Mouse (Mus musculus) limb, embryonic 13.5 days (tissue): ENCODE data around the gene Sv2a. TPM values are rescaled to one million over a fixed set of nuclear protein-coding genes. Genes with fewer than 3 reads are reported as not detected.
"Not testable (repeated sequence)": the region's sequence is repeated elsewhere in the genome, so short reads cannot be mapped to it uniquely, and the experiment has no call there.

ENCODE experiments used
- ATAC-seq: fragments of 200-750 bp; cut with Nextera tagmentation; 2 replicates; pipeline ENCODE4 v1.8.0; 2017; ENCODE audit warnings: low read depth, moderate number of reproducible peaks, moderate TSS enrichment; ENCODE audit not compliant: low FRiP score
- H3K27ac ChIP-seq: fragments of 300-500 bp; sonication (generic); 2 replicates; pipeline ENCODE4 v1.5.1; 2015; ENCODE audit warnings: inconsistent platforms, mild to moderate bottlenecking, moderate library complexity
- H3K27me3 ChIP-seq: fragments of 300-500 bp; sonication (generic); 2 replicates; pipeline ENCODE4 v1.6.1; 2015; ENCODE audit warnings: mild to moderate bottlenecking, inconsistent platforms
- H3K36me3 ChIP-seq: fragments of 300-500 bp; sonication (generic); 2 replicates; pipeline ENCODE4 v1.6.1; 2015; ENCODE audit warnings: inconsistent platforms, mild to moderate bottlenecking, moderate library complexity
- H3K4me1 ChIP-seq: fragments of 300-500 bp; sonication (generic); 2 replicates; pipeline ENCODE4 v1.6.1; 2015; ENCODE audit warnings: inconsistent platforms
- H3K4me2 ChIP-seq: fragments of 300-500 bp; sonication (generic); replicated peaks from 2 replicates; pipeline ENCODE4 v1.6.1; 2015; ENCODE audit warnings: inconsistent platforms, mild to moderate bottlenecking, moderate library complexity
- H3K4me3 ChIP-seq: fragments of 300-500 bp; sonication (generic); 2 replicates; pipeline ENCODE4 v1.5.1; 2015; ENCODE audit warnings: moderate library complexity, mild to moderate bottlenecking, inconsistent platforms
- H3K9ac ChIP-seq: fragments of 300-500 bp; sonication (generic); 2 replicates; pipeline ENCODE4 v1.6.1; 2015; ENCODE audit warnings: mild to moderate bottlenecking, inconsistent platforms
- H3K9me3 ChIP-seq: fragments of 300-500 bp; sonication (generic); 2 replicates; pipeline ENCODE4 v1.6.1; 2016; ENCODE audit warnings: inconsistent platforms
- whole genome bisulfite sequencing: fragments of 180-500 bp; shearing (Covaris S2); methylation state at CpG from one replicate; pipeline ENCODE4 v1.1.7; 2015; 5-methylcytosine and 5-hydroxymethylcytosine counted together
- microRNA-seq: library from miRNA; unstranded; fragments of <30 nt; microRNA quantifications from one replicate; pipeline ENCODE4, GENCODE M21; 2016
- polyA plus RNA-seq: library from polyadenylated mRNA; unstranded; fragments of >200 nt; fragmentation: Nextera tagmentation; extraction: Ambion mirVana; gene quantifications from 2 replicates; pipeline ENCODE4 v1.2.1, GENCODE M21; 2015

Gene Sv2a
- polyA plus RNA-seq, 1 experiment from 2014 or later = 4.6 TPM

GRCm38 (mm10) chr3:96239949-96240798 lies 59.2 kb downstream of the Sv2a start, which contains the start of gene Hist2h2aa2:
Gene Hist2h2aa2, minus strand, starts transcription at chr3:96240276.
- H3K4me3 ChIP-seq = peak within 1 kb of the TSS; percentile 39
- WGBS = 3% methylated on average over 42 of the region's 85 CpGs

DNA sequence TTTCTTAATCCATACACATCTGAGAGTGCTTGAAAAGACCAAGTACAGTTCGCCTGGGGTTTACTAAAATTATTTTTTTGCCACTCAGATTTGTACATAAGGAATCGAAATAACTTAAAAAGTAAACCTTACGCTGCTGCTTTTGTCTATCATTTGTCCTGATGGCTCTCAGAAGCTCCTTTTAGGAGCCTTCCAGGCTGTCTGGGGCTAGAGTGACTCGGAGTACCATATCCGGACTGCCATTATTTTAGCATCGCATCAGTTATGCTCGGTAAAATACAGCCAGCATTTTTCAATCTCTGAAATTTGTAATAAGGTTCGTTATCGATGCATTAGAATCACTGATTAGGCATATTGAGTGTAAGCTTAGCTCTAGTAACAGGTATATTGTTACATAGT lies 59.8 kb downstream of the Sv2a start:
- Histone ChIP-seq H3K36me3 (no peaks in the 10 kb centered on the region), H3K9me3 (no peaks in the 10 kb centered on the region), H3K9ac (peak overlapping the region; percentile 61), H3K4me3 (peak overlapping the region; percentile 28), H3K27me3 (no peaks in the 10 kb centered on the region), H3K27ac (peak overlapping the region; percentile 85), H3K4me2 (peak overlapping the region; percentile 52), H3K4me1 (peaks cover 36% of the 10 kb centered on the region)
- WGBS = 82% methylated on average over 9 of the region's 9 CpGs
- ATAC-seq = no peak

More at GRCm38 (mm10) chr3:96239949-96240798, 59.2 kb downstream of the Sv2a start, which contains the start of gene Hist2h2aa2:
- ATAC-seq = peak; percentile 87
- Histone ChIP-seq H3K27ac (peak within 1 kb of the TSS; percentile 85), H3K4me1 (peaks cover 36% of the 10 kb centered on the region), H3K4me2 (peak within 1 kb of the TSS; percentile 52), H3K9ac (peak within 1 kb of the TSS; percentile 61)
- H3K9me3 ChIP-seq, H3K27me3 ChIP-seq, H3K36me3 ChIP-seq: not testable (repeated sequence)

GRCm38 (mm10) chr3:96243921-96244572 lies 63.1 kb downstream of the Sv2a start:
- Histone ChIP-seq H3K4me3 (peak overlapping the region; percentile 53), H3K4me1 (peaks cover 36% of the 10 kb centered on the region)

More at GRCm38 (mm10) chr3:96243921-96244572, 63.1 kb downstream of the Sv2a start:
- 81% methylated on average over 7 of the region's 7 CpGs for WGBS
- no peak for ATAC-seq
- Histone ChIP-seq H3K9me3 (no peaks in the 10 kb centered on the region), H3K9ac (peak overlapping the region; percentile 83), H3K27ac (peak overlapping the region; percentile 99), H3K4me2 (peak overlapping the region; percentile 66), H3K36me3 (no peaks in the 10 kb centered on the region), H3K27me3 (no peaks in the 10 kb centered on the region)

Small RNA genes lying within 50 kb of the gene (microRNA-seq; reads per million reads assigned to microRNA genes)
- gene Gm44492 (not detected), gene Gm47311 (not detected)

Other genes starting within 250 kb of the Sv2a start
- 58.3 and 60.0 TPM in 2 replicates for gene Plekho1, start 185.2 kb upstream of the Sv2a start, polyA plus RNA-seq
- 39.4 and 39.5 TPM in 2 replicates for gene Vps45, start 122.7 kb upstream of the Sv2a start, polyA plus RNA-seq
- 28.8 and 30.3 TPM in 2 replicates for gene Otud7b, start 76.6 kb upstream of the Sv2a start, polyA plus RNA-seq
- gene Mtmr11, start 19.1 kb upstream of the Sv2a start, polyA plus RNA-seq = 34.9 and 39.6 TPM in 2 replicates
- gene Sf3b4, start 8.8 kb upstream of the Sv2a start, polyA plus RNA-seq = 179 and 186 TPM in 2 replicates
- gene Bola1, start 38.6 kb downstream of the Sv2a start, polyA plus RNA-seq = 51.1 and 55.2 TPM in 2 replicates
- 1.3 TPM in 1 of 2 replicates, not detected in the other for gene Hist2h2ab, start 38.7 kb downstream of the Sv2a start, polyA plus RNA-seq
- 11.1 and 12.0 TPM in 2 replicates for gene Hist2h2ac, start 39.7 kb downstream of the Sv2a start, polyA plus RNA-seq
- gene Hist2h2be, start 40.0 kb downstream of the Sv2a start, polyA plus RNA-seq = 6.7 and 7.2 TPM in 2 replicates
- gene Hist2h3c2, start 58.0 kb downstream of the Sv2a start, polyA plus RNA-seq = 8.8 and 10.5 TPM in 2 replicates
- 46.2 and 48.0 TPM in 2 replicates for gene Hist2h2aa2, start 59.1 kb downstream of the Sv2a start, polyA plus RNA-seq
- gene Hist2h2aa1, start 64.3 kb downstream of the Sv2a start, polyA plus RNA-seq = 19.0 and 30.4 TPM in 2 replicates
- 0.73 TPM in 1 of 2 replicates, not detected in the other for gene Hist2h3c1, start 65.5 kb downstream of the Sv2a start, polyA plus RNA-seq
- gene Hist2h4, start 82.2 kb downstream of the Sv2a start, polyA plus RNA-seq = 15.5 and 16.9 TPM in 2 replicates
- 85.5 and 91.9 TPM in 2 replicates for gene Hist2h3b, start 87.5 kb downstream of the Sv2a start, polyA plus RNA-seq
- 13.3 and 15.5 TPM in 2 replicates for gene Hist2h2bb, start 88.6 kb downstream of the Sv2a start, polyA plus RNA-seq
- gene Fcgr1, start 112.8 kb downstream of the Sv2a start, polyA plus RNA-seq = 1.7 TPM in 2 replicates